Mouse (Mus musculus): Measurements from ENCODE around the gene Arhgap15.

DNA sequence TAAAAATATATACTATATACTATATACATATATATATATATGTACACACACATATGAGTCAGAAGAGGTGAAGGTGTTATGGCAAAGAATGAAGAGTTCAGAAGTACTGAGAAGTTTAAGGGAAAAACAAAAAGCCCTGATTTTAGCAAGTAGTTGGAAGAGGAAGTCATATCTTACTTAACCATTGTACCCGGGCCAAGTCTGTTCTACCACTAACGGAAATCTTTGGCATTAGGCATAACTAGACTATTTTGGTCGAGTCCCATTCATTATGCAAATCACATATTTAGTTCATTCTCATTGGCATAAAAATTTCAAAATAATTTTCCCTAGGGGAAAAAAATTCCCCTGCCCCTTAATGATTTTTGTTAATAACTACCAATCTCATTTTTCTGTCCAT lies 443.4 kb downstream of the Arhgap15 start:
- TF ChIP-seq E2F4 (IDR thresholded peaks at IDR 0.05; ENCODE audit: borderline replicate concordance, low read depth, low read length) (no peak), ELF1 (IDR thresholded peaks at IDR 0.05; ENCODE audit: low read depth, low read length) (no peak)
